Mouse (Mus musculus): ENCODE results near the gene Gpr107.
A peak's percentile ranks its signal among the peaks of the same experiment; 100 is the strongest.

Gpr107 gene

DNA sequence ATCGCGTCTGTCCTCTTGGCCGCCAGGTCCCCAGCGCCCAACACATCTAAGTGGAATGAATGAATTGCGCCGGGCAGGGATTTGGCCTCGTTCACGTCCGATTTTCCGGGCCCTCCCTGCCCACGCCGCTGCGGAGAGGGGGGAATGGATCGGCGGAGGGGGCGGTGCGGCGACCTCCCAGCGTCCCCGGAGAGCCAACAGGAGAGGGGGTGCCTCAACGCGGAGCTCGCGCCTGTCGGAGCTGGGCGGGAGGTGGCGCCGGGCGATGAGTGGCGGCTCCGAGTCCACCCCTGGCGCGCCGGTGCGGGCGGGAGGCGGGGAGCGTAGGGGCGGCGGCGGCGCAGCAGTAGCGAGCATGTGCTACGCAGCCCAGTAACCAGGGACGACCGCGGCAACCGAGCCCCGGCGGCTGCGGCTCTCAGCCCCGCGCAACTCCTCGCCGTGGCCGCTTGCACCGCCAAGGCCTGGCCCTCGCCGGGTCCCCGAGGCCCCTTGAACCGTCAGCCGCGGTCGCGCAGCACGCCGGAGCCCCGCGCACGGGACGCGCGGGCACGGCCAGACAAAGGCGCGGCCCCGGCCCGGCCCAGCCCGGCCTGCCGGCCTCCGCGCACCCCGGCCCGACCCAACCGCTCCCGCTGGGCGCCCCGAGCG lies 93.5 kb downstream of the Gpr107 start, which contains the start of gene Ncs1:
Gene Ncs1 (plus strand): TSS at position 333 of the 651 bp plus-strand sequence.
- peak; percentile 76 to 81 for DNase-seq (ENCODE audit: low spot score in 2 of 2)

DNA sequence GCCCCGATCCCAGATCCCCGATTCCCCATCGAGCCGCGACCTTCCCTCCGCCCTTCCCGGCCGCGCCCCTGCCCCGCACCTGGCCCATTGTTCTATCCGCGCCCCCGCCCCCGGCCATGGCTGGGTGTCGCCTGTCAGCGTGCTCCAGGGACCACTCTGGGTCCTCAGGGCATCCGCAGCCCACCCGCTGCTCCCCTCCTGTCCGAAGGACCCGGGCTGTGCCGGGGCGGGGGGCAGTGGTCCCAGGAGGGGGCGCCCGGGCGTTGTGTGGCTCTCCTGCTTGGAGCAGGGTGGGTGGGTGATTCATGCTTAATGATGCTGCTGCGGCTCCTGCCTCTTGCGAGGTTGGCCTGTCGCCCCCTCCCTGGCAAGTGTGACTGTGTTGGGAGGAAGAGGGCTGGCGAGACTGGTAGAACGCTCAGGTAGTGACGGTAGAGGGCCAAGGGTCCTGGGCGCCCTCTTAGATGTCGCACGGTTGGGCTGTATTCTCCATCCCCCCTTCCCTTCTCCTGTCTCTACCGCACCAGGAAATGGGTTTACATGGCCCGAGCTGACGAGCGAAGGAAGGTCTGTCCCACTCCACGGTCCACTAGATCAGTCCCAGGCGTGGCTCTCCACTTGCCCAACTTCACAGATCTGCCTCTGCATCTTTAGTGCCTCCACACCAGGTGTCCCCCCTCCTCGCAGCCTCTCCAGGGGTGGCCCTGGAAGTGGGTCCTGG lies 94.3 kb downstream of the Gpr107 start:
- no peak for DNase-seq (ENCODE audit: low spot score in 2 of 2)

DNA sequence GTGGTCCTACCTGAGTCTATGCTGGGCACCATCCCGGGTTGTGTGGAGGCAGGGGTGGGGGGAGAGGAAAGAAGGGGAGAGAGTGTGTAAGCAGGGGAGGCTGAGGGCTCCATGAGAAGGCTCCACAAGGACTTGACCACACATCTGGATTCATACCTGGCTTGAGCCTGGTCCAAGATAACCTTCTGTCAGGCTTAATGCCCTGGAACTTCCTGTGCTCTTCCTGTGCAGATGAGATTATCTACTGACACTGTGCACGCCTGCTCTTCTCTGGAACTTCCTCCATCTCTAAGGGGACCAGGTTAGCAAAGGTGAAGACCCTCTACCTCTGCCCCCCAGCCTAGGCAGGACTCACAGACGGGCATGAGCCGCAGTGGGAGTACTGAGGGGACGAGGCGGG lies 96.7 kb downstream of the Gpr107 start:
- DNase-seq (ENCODE audit: low spot score in 2 of 2): no peak

DNA sequence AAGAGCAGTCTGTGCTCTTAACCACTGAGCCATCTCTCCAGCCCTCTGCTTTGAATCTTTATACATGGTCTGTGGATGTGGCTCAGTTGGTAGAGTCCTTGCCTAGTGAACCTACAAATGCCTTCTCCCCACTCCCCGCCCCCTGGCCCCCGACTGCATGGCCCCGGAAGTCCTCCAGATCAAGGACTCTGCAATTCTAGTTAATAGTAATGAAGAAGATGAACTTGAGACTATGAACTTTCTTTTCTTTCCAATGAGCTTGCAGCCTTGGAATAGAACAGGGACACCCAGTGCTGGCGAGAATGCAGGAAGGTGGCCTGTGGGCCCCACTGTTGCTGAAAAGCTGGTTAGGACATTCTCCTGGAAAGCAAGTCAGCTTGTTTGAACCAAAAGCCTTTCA lies 100.1 kb downstream of the Gpr107 start:
- no peak for DNase-seq (ENCODE audit: low spot score in 2 of 2)

DNA sequence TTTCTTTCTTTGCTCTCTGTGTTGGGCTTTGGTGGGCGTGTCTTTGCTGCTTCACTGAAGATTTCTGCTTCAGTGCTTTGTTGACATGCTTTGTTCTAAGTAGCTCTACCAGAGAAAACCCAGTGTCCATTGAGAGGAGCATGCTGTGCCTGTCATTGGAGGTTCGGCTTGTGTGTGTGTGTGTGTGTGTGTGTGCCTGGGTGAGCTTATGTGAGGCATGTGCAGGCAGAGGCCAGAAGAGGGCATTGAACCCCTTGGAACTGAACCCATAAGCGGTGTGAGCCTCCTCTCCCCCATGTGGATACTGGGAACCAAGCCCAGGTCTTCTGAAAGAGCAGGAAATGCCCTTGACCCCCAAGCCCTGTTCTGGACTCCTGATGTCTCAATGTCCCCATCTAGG lies 101.3 kb downstream of the Gpr107 start:
- no peak for DNase-seq (ENCODE audit: low spot score in 2 of 2)

GRCm38 (mm10) chr2:31254806-31255205 lies 102.7 kb downstream of the Gpr107 start:
- DNase-seq (ENCODE audit: low spot score in 2 of 2): no peak

- peak; percentile 55 to 62 for DNase-seq (ENCODE audit: low spot score in 2 of 2)
These were observed 104.1 kb downstream of the Gpr107 start for GRCm38 (mm10) chr2:31255952-31256938.

DNA sequence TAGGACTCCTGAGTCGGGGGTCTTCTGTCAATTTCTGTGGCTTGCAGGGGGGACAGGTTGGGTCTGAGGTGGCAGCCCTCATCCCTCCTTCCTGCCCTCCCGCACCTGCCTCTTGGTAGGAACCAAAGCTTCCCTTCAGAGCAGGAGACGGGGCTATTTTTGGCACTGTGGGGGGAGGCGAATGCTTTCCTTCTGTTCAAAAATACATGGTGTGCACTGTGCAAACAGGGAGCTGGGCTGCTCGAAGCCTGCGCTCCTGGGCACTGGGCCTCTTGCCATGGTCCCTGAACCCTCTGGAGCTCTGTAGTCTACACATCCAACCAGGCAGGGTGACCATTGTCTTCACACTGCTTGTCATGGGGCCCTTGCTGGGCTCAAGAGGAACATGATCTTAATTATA lies 105.0 kb downstream of the Gpr107 start:
- DNase-seq (ENCODE audit: low spot score in 2 of 2): peak in 1 of 2 experiments; percentile 66

- peak; percentile 65 to 68 for DNase-seq (ENCODE audit: low spot score in 2 of 2)
These were observed 106.7 kb downstream of the Gpr107 start for GRCm38 (mm10) chr2:31258609-31259366.

GRCm38 (mm10) chr2:31259367-31259920 lies 107.3 kb downstream of the Gpr107 start:
- no peak for DNase-seq (ENCODE audit: low spot score in 2 of 2)

DNA sequence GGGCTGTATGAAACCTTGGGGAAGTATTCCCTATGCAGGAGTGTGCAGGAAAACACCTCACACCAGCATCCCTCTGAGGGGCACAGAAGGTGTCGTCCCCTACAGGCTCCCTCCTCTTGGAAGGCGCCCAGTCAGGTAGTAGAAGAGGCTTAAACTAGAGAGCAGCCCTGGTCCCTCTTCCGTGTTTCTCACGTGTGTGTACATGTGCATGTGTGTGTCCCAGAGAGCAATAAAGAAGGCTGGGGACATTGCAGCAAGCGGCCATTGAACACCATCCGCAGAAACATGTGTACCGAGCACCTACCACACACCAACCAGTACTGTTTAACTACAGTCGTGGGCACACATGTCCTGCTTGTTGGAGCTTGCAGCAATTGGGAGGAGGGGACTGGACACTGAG lies 108.4 kb downstream of the Gpr107 start:
- no peak for DNase-seq (ENCODE audit: low spot score in 2 of 2)

- no peak for DNase-seq (ENCODE audit: low spot score in 2 of 2)
These were observed 110.9 kb downstream of the Gpr107 start for GRCm38 (mm10) chr2:31263039-31263461.

- peak; percentile 66 to 69 for DNase-seq (ENCODE audit: low spot score in 2 of 2)
These were observed 111.7 kb downstream of the Gpr107 start for GRCm38 (mm10) chr2:31263746-31264378.

GRCm38 (mm10) chr2:31267447-31267846 lies 115.3 kb downstream of the Gpr107 start:
- DNase-seq (ENCODE audit: low spot score in 2 of 2): no peak
